Mouse (Mus musculus) left cerebral cortex, adult 11 months (tissue): ENCODE data around the gene Gch1.

Source experiments
- DNase-seq: peaks from one replicate; pipeline ENCODE4 v3.0.0; 2022; ENCODE audit warnings: low spot score

Gch1 gene

GRCm38 (mm10) chr14:47206601-47207000 is 17.4 kb upstream of the Gch1 start:
- no peak for DNase-seq

GRCm38 (mm10) chr14:47205270-47205972 is 16.2 kb upstream of the Gch1 start:
- no peak for DNase-seq

- no peak for DNase-seq
Measured at GRCm38 (mm10) chr14:47197340-47197739, 8.1 kb upstream of the Gch1 start.

- DNase-seq: no peak
Measured at GRCm38 (mm10) chr14:47196711-47197110, 7.5 kb upstream of the Gch1 start.

- DNase-seq: no peak
Measured at GRCm38 (mm10) chr14:47194096-47194495, 4.9 kb upstream of the Gch1 start.

GRCm38 (mm10) chr14:47193506-47193905 is 4.3 kb upstream of the Gch1 start:
- no peak for DNase-seq

- no peak for DNase-seq
Measured at GRCm38 (mm10) chr14:47191861-47192260, 2.6 kb upstream of the Gch1 start.

GRCm38 (mm10) chr14:47190626-47191025 is 1.4 kb upstream of the Gch1 start:
- no peak for DNase-seq

- no peak for DNase-seq
Measured at GRCm38 (mm10) chr14:47189635-47189955, 382 bp upstream of the Gch1 start.

GRCm38 (mm10) chr14:47188475-47188847 is 752 bp downstream of the Gch1 start:
- DNase-seq: no peak

GRCm38 (mm10) chr14:47187666-47188360 is 1.4 kb downstream of the Gch1 start:
- no peak for DNase-seq

GRCm38 (mm10) chr14:47187261-47187660 is 2.0 kb downstream of the Gch1 start:
- no peak for DNase-seq

GRCm38 (mm10) chr14:47186561-47186960 is 2.7 kb downstream of the Gch1 start:
- DNase-seq: no peak

- no peak for DNase-seq
Measured at GRCm38 (mm10) chr14:47181497-47182290, 7.5 kb downstream of the Gch1 start.

GRCm38 (mm10) chr14:47178851-47179250 is 10.4 kb downstream of the Gch1 start:
- no peak for DNase-seq

- DNase-seq: no peak
Measured at GRCm38 (mm10) chr14:47177846-47178414, 11.3 kb downstream of the Gch1 start.

- DNase-seq: no peak
Measured at GRCm38 (mm10) chr14:47176226-47176625, 13.0 kb downstream of the Gch1 start.

GRCm38 (mm10) chr14:47175136-47175535 is 14.1 kb downstream of the Gch1 start:
- no peak for DNase-seq

GRCm38 (mm10) chr14:47172073-47172472 is 17.1 kb downstream of the Gch1 start:
- DNase-seq: no peak

- no peak for DNase-seq
Measured at GRCm38 (mm10) chr14:47170499-47171109, 18.6 kb downstream of the Gch1 start.

- DNase-seq: no peak
Measured at GRCm38 (mm10) chr14:47169677-47170410, 19.4 kb downstream of the Gch1 start.

GRCm38 (mm10) chr14:47165741-47166140 is 23.5 kb downstream of the Gch1 start:
- no peak for DNase-seq
